Mouse (Mus musculus) liver, embryonic 14.5 days (tissue): ENCODE results near the gene Cdc42se2.

Experiments
- CTCF ChIP-seq: IDR thresholded peaks from 2 replicates; pipeline ENCODE4 v1.5.1; 2016; ENCODE audit warnings: antibody characterized with exemption, low read depth, control low read depth
- EP300 ChIP-seq: IDR thresholded peaks from 2 replicates; pipeline ENCODE4 v1.6.1; 2016; ENCODE audit warnings: antibody characterized with exemption, low read depth

DNA sequence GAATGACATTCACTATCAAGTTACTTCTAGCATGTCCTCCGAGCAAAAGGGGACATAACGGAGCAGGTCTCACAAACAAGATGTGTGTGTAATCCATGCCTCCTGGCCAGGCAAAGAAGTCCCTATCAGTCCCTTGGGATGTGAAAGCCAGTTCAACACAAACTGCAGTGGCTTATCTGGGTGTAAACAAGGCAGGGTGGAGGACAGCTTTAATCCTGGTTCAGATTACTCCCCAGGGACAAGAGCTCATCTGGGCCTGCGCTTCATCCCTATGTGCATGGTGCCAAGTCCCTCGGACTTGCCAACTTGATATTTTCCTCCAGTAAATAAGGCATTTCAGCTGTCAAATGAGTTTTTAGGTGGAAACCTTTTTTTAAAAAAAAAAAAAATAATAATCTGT is 36.0 kb downstream of the Cdc42se2 start:
- TF ChIP-seq CTCF, result no peak
- no peak for TF ChIP-seq EP300
